Mouse (Mus musculus) spleen, adult 2 months (tissue): ENCODE measurements around the gene Dock9.

Experiments
- CTCF ChIP-seq: fragments of 200-500 bp; IDR thresholded peaks from 2 replicates; pipeline ENCODE4 v1.5.1; 2011; ENCODE audit warnings: mild to moderate bottlenecking, inconsistent platforms; ENCODE audit not compliant: insufficient read depth, insufficient read length, insufficient replicate concordance; ENCODE audit errors: extremely low read depth
- POLR2A ChIP-seq: fragments of 200-500 bp; IDR thresholded peaks from 2 replicates; pipeline ENCODE4 v1.6.1; 2011; ENCODE audit warnings: low read depth, low read length, inconsistent platforms

DNA sequence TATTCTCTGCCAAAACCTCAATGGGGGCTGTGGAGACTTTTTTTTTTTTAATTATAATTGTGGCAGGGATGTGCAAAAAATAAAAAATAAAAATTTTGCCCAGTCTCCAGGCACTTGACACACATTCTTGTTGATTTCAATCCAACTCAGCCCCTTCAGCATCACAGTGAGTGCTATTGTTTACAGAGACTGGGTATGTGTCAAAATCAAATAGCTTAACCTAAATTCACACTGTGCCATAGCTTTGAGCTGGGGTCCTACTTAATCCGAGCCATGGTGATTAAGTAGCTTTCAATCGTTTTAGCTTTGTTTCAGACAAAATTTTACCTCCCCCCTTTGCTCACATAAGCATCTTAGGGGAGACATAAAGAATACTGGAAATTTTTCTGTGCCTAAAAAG is 89.4 kb downstream of the Dock9 start:
- TF ChIP-seq CTCF (no peak), POLR2A (no peak)
